Mouse (Mus musculus): Measurements from ENCODE around the gene Pard3. TPM values are rescaled to one million over a fixed set of nuclear protein-coding genes. Genes with fewer than 3 reads are reported as not detected.

Gene Pard3
- polyA plus RNA-seq, 1 experiment from 2014 or later: 5.4 TPM

DNA sequence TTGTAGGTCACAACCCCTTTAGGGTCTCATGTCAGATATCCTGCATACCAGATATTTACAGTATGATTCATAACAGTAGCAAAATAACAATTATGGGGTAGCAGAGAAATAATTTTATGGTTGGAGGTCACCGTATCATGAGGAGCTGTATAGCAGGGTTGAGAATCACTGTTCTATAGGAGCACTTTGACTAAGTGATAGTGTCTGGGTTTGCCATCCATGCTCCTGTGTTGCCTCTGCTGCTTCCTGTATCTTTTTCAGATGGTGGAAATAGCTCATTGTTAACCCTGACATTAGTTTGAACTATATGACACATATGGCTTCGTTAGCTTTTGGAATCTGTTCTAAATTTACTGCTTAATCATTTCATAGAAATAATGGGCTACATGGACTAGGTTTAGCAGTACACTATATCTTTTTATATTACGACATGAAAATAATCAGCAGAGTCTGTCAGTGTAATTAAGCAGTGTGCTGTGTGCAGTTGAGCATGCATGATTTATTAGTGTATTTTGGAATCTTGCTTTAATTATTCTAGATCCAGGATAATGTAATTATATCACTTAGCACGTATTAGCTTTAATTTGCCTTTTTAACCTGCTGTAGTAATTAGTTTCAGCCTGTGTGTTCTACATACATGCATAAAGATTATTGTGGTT is 347.6 kb downstream of the Pard3 start:
- H3K9me3 ChIP-seq (replicated peaks): no peaks in the 10 kb centered on the region
- no peaks in the 10 kb centered on the region for H3K36me3 ChIP-seq
- ATAC-seq (ENCODE audit: low read depth): no peak
- no peak overlapping the region for H3K9ac ChIP-seq
- 63% methylated on average over 4 of the region's 4 CpGs for WGBS (ENCODE audit: insufficient replicate concordance)
- H3K27ac ChIP-seq: no peak overlapping the region
- DNase-seq: no peak
- H3K27me3 ChIP-seq: no peaks in the 10 kb centered on the region
- H3K4me1 ChIP-seq (replicated peaks): no peaks in the 10 kb centered on the region
- H3K4me3 ChIP-seq (replicated peaks): no peak overlapping the region
- H3K4me2 ChIP-seq: no peak overlapping the region

DNA sequence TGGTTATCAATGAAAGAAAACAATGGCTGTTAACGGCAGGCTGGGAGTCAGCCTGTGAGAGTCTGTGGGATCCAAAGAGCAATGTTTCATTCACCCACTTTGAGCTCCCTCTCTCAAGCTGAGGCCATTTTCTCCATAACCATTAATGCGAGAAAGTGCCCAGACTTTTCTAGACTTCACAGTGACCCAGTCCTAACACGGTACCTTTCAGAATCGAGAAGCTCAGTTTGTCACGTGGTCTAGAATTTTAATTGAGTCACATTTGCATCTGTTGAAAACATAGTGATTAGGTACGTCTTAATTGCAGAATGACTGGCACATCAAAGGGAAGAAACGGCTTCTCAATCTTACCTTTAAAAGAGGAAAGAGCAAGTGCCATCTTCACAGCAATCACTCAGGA is 359.3 kb downstream of the Pard3 start:
- Histone ChIP-seq H3K27ac (no peak overlapping the region), H3K4me3 (replicated peaks) (no peak overlapping the region), H3K9ac (no peak overlapping the region), H3K4me1 (replicated peaks) (no peaks in the 10 kb centered on the region), H3K4me2 (no peak overlapping the region), H3K36me3 (no peaks in the 10 kb centered on the region; the same call in 1 of the 2 replicates), H3K27me3 (no peaks in the 10 kb centered on the region), H3K9me3 (replicated peaks) (no peaks in the 10 kb centered on the region)
- DNase-seq (no peak), ATAC-seq (ENCODE audit: low read depth) (no peak)
- 62% methylated on average over 7 of the region's 7 CpGs for WGBS (ENCODE audit: insufficient replicate concordance)

DNA sequence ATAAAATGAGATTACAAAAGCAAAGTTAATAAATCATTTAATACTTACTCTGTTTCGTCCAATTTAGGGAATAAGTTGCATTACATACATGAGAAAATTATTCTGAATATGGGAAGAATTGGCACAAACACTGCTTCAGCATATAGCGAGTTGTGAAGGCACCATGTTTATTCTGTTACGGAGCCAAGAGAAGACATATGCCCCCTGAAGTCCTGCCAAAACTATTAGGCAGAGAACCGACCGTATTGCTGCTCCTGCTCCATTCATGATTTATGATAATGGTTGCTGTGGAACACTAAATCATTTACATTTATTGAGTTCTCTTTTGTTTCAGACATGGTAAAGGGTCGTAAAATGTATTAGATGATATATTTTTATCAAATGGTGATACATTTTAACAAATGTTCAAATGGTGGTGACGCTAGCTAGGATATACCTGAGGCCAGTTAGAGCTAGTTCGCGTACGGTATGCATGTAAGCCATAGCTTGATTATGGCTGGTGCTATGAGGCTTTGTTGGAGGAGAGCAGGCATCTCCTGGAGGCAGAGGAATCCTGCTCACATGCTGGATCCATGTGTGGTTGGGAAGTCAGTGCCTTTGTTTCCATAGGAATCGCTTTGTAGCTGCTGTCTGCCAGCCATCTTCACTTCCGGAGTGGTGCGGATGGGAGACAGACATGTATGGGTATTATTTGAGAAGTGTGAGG is 360.7 kb downstream of the Pard3 start:
- H3K27ac ChIP-seq: no peak overlapping the region
- H3K9ac ChIP-seq: no peak overlapping the region
- WGBS (ENCODE audit: insufficient replicate concordance): 77% methylated on average over 13 of the region's 13 CpGs
- H3K27me3 ChIP-seq: no peaks in the 10 kb centered on the region
- no peaks in the 10 kb centered on the region for H3K4me1 ChIP-seq (replicated peaks)
- H3K9me3 ChIP-seq (replicated peaks): no peaks in the 10 kb centered on the region
- H3K36me3 ChIP-seq: no peaks in the 10 kb centered on the region; the same call in 1 of the 2 replicates
- ATAC-seq (ENCODE audit: low read depth) (no peak), DNase-seq (no peak)
- no peak overlapping the region for H3K4me2 ChIP-seq
- no peak overlapping the region for H3K4me3 ChIP-seq (replicated peaks)

DNA sequence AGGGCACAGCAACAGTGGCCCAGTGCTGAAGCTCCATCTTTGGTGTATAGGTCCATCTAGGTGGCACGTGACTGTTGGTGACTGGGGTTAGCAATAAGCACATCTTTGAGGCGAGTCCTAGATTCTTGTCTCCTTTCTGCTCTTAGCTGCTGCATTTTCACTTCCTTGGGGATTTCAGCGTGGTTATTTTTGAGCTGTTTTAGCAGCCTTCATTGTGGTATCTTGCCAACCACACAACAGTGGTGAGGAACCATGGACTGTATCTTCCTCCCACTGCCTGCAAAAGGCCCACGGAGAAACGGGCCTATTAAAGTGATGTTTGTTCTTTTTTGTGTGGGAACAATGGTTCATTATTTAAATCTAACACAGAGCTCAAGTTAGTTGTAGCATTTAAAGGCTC is 363.2 kb downstream of the Pard3 start:
- Histone ChIP-seq H3K9me3 (replicated peaks) (no peaks in the 10 kb centered on the region), H3K9ac (no peak overlapping the region), H3K27ac (no peak overlapping the region), H3K36me3 (no peaks in the 10 kb centered on the region; the same call in 1 of the 2 replicates), H3K4me3 (replicated peaks) (no peak overlapping the region), H3K4me1 (replicated peaks) (no peaks in the 10 kb centered on the region), H3K4me2 (no peak overlapping the region), H3K27me3 (no peaks in the 10 kb centered on the region)
- WGBS (ENCODE audit: insufficient replicate concordance): 26% methylated on average over 5 of the region's 5 CpGs
- DNase-seq (no peak), ATAC-seq (ENCODE audit: low read depth) (no peak)

DNA sequence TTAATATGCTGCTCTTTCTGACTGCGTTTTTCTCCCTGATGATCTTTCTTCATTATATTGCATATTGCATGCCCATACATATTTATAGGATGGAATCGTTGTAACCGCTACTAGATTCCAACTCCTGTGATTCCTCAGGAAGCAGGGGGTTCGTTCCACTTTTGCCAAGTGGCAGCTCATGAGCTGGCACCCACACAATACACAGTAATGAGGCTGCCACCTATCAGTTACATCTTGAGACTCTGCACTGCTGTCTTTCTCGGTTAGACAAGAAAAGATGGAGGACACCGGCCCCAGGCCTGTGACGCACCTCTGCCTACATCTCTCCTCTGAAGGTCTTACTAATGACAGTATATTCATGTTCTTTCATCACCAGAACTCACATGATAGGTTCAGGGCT is 364.3 kb downstream of the Pard3 start:
- no peak overlapping the region for H3K4me2 ChIP-seq
- WGBS (ENCODE audit: insufficient replicate concordance): 77% methylated on average over 7 of the region's 7 CpGs

GRCm38 (mm10) chr8:127431236-127431635 is 367.5 kb downstream of the Pard3 start:
- no peak for ATAC-seq (ENCODE audit: low read depth)
- WGBS (ENCODE audit: insufficient replicate concordance): 58% methylated on average over 2 of the region's 2 CpGs
- no peak overlapping the region for H3K4me2 ChIP-seq
- no peaks in the 10 kb centered on the region for H3K27me3 ChIP-seq
- no peak overlapping the region for H3K4me3 ChIP-seq (replicated peaks)
- no peaks in the 10 kb centered on the region for H3K4me1 ChIP-seq (replicated peaks)
- H3K36me3 ChIP-seq: no peaks in the 10 kb centered on the region; the same call in 1 of the 2 replicates
- H3K9ac ChIP-seq: no peak overlapping the region
- H3K9me3 ChIP-seq (replicated peaks): no peaks in the 10 kb centered on the region
- no peak for DNase-seq
- no peak overlapping the region for H3K27ac ChIP-seq

More for the DNA sequence above, 364.3 kb downstream of the Pard3 start:
- H3K36me3 ChIP-seq: no peaks in the 10 kb centered on the region; the same call in 1 of the 2 replicates
- DNase-seq (no peak), ATAC-seq (ENCODE audit: low read depth) (no peak)
- H3K4me3 ChIP-seq (replicated peaks): no peak overlapping the region
- H3K27me3 ChIP-seq: no peaks in the 10 kb centered on the region
- no peak overlapping the region for H3K27ac ChIP-seq
- H3K4me1 ChIP-seq (replicated peaks): no peaks in the 10 kb centered on the region
- no peak overlapping the region for H3K9ac ChIP-seq
- no peaks in the 10 kb centered on the region for H3K9me3 ChIP-seq (replicated peaks)

GRCm38 (mm10) chr8:127435975-127436374 is 372.3 kb downstream of the Pard3 start:
- DNase-seq (no peak), ATAC-seq (ENCODE audit: low read depth) (no peak)
- Histone ChIP-seq H3K4me3 (replicated peaks) (no peak overlapping the region), H3K4me2 (no peak overlapping the region), H3K9me3 (replicated peaks) (no peaks in the 10 kb centered on the region), H3K27me3 (no peaks in the 10 kb centered on the region), H3K4me1 (replicated peaks) (peaks cover 14% of the 10 kb centered on the region), H3K27ac (no peak overlapping the region), H3K36me3 (no peaks in the 10 kb centered on the region), H3K9ac (no peak overlapping the region)
- 60% methylated on average over 6 of the region's 6 CpGs for WGBS (ENCODE audit: insufficient replicate concordance)

GRCm38 (mm10) chr8:127437613-127438235 is 374.0 kb downstream of the Pard3 start:
- H3K9me3 ChIP-seq (replicated peaks): no peaks in the 10 kb centered on the region
- no peak overlapping the region for H3K4me2 ChIP-seq
- 57% methylated on average over 5 of the region's 5 CpGs for WGBS (ENCODE audit: insufficient replicate concordance)
- no peak overlapping the region for H3K9ac ChIP-seq
- H3K27me3 ChIP-seq: no peaks in the 10 kb centered on the region
- H3K4me3 ChIP-seq (replicated peaks): no peak overlapping the region
- DNase-seq (no peak), ATAC-seq (ENCODE audit: low read depth) (no peak)
- no peak overlapping the region for H3K27ac ChIP-seq
- no peaks in the 10 kb centered on the region for H3K36me3 ChIP-seq
- H3K4me1 ChIP-seq (replicated peaks): peaks cover 14% of the 10 kb centered on the region

DNA sequence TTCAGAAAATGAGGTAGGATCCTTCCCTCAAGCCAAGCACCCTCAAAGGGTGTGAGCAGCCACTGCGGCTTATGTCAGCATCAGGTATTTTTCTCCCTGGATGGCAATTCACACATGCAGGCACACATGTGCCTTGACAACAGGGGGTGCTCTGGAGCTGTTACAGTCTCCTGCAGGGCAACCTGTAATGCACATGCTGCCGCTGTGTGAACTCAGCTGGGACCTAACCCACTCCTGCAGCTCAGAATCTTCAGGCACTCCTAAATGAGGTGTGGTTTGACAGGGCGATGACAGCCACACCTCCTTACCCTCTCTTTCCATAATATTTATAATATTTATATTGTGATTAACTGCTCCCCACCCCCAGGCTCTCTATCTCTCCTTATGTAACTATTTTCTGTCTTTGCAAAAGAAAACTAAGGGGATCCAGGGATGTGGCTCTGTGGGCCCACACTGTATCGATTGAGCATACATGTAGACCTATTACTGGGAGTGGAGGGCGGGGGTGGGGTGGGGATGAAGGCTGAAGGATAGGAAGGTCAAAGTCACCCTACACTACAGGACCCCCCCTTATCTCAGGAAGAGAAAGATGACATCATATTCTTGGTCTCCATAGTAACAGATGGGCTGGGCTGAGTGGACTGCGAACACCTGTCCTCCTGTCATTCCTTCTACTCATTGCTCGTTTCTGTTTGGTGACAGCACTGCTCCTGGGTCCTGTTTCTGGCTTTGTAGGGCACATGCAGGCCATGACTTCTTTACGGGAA is 375.1 kb downstream of the Pard3 start:
- no peaks in the 10 kb centered on the region for H3K9me3 ChIP-seq (replicated peaks)
- H3K27ac ChIP-seq: no peak overlapping the region
- H3K27me3 ChIP-seq: no peaks in the 10 kb centered on the region
- H3K4me3 ChIP-seq (replicated peaks): no peak overlapping the region
- no peak overlapping the region for H3K9ac ChIP-seq
- peak; percentile 2 for DNase-seq
- H3K4me1 ChIP-seq (replicated peaks): peaks cover 14% of the 10 kb centered on the region
- peak overlapping the region; percentile 41 for H3K4me2 ChIP-seq
- ATAC-seq (ENCODE audit: low read depth): no peak
- WGBS (ENCODE audit: insufficient replicate concordance): 58% methylated on average over 8 of the region's 8 CpGs
- H3K36me3 ChIP-seq: no peaks in the 10 kb centered on the region

GRCm38 (mm10) chr8:127439392-127440160 is 375.9 kb downstream of the Pard3 start:
- H3K9ac ChIP-seq: no peak overlapping the region
- no peaks in the 10 kb centered on the region for H3K27me3 ChIP-seq
- peaks cover 14% of the 10 kb centered on the region for H3K4me1 ChIP-seq (replicated peaks)
- H3K4me3 ChIP-seq (replicated peaks): peak overlapping the region; percentile 25
- H3K36me3 ChIP-seq: no peaks in the 10 kb centered on the region
- no peak overlapping the region for H3K27ac ChIP-seq
- 53% methylated on average over 10 of the region's 10 CpGs for WGBS (ENCODE audit: insufficient replicate concordance)
- DNase-seq (no peak), ATAC-seq (ENCODE audit: low read depth) (no peak)
- no peaks in the 10 kb centered on the region for H3K9me3 ChIP-seq (replicated peaks)
- H3K4me2 ChIP-seq: peak overlapping the region; percentile 41
